Mouse (Mus musculus): ENCODE results near the gene Dnajb5. TPM values are rescaled to one million over a fixed set of nuclear protein-coding genes. Genes with fewer than 3 reads are reported as not detected.

The Dnajb5 gene
- polyA plus RNA-seq, 1 experiment from 2014 or later = 82.4 TPM

DNA sequence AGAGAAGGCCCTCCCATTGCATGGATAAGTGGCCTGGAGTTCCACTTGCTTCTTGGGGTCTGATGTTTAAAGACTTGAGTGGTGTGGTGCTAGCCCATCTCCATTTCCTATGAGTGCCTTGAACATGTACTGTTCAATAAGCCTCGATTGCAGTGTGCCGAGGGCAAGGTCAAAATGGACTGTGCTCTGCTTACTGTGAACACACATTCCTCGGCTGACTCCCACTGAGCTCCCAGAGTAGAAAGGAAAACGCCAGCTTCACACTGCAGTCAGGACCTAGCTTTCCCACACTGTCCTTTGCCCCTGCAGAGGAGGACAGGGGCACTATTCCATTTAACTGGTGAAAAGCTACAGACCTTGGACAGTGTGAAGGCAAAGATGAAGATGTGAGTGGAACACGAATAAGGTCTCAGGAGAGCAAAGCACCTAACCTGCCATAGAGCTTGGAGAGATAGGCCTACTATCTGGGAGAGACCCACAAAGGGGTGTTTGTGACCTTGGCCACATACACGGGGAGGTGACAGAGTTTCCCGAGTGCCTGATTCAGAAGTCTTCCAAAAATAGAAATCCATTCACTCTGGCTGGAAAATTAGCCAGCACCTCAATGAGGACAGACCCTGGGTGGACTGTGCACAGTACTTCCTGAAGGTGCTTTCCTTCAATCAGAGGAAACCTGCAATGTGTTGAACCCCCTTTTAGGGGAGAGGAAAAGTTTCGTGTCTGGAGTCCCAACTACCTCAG is 17.2 kb upstream of the Dnajb5 start:
- no peak overlapping the region for H3K4me2 ChIP-seq (ENCODE audit: low read length)
- H3K9me3 ChIP-seq (ENCODE audit: control insufficient read depth, low read length) = no peaks in the 10 kb centered on the region
- H3K27ac ChIP-seq (ENCODE audit: low read length) = no peak overlapping the region
- H3K9ac ChIP-seq (replicated peaks; ENCODE audit: low read depth, low read length) = no peak overlapping the region
- H3K4me3 ChIP-seq (replicated peaks; ENCODE audit: low read length) = no peak overlapping the region
- no peak for ATAC-seq
- H3K4me1 ChIP-seq (replicated peaks; ENCODE audit: control insufficient read depth, insufficient read depth, low read length) = peaks cover 7% of the 10 kb centered on the region
- no peaks in the 10 kb centered on the region for H3K27me3 ChIP-seq (replicated peaks; ENCODE audit: control insufficient read depth, insufficient read depth, low read length)
- no peaks in the 10 kb centered on the region for H3K36me3 ChIP-seq (ENCODE audit: control insufficient read depth, insufficient read depth)
- WGBS = 72% methylated on average over 8 of the region's 8 CpGs

DNA sequence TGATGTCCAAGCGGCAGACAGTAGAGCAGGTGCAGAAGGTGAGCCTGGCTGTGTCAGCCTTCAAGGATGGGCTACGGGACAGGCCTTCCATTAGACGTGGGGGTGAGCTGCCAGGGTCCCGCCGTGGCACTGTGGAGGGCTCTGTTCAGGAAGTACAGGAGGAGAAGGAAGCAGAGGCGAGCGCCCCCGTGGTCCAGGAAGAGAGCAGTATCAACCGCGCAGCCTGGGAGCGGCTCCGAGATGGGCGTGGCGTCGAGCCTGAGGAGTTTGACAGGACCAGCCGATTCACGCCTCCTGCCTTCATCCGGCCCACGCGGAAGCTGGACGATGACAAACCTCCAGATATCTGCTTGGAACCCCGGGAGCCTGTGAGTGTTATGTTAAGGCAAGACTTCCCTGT is 16.0 kb upstream of the Dnajb5 start:
- H3K4me2 ChIP-seq (ENCODE audit: low read length) = peak overlapping the region; percentile 44
- H3K4me3 ChIP-seq (replicated peaks; ENCODE audit: low read length) = no peak overlapping the region
- H3K36me3 ChIP-seq (ENCODE audit: control insufficient read depth, insufficient read depth) = no peaks in the 10 kb centered on the region
- no peaks in the 10 kb centered on the region for H3K27me3 ChIP-seq (replicated peaks; ENCODE audit: control insufficient read depth, insufficient read depth, low read length)
- peak; percentile 73 for ATAC-seq
- peak overlapping the region; percentile 15; the same call in 1 of the 2 replicates for H3K9ac ChIP-seq (replicated peaks; ENCODE audit: low read depth, low read length)
- H3K27ac ChIP-seq (ENCODE audit: low read length) = no peak overlapping the region
- no peaks in the 10 kb centered on the region for H3K9me3 ChIP-seq (ENCODE audit: control insufficient read depth, low read length)
- H3K4me1 ChIP-seq (replicated peaks; ENCODE audit: control insufficient read depth, insufficient read depth, low read length) = peaks cover 7% of the 10 kb centered on the region
- WGBS = 6% methylated on average over 22 of the region's 22 CpGs

DNA sequence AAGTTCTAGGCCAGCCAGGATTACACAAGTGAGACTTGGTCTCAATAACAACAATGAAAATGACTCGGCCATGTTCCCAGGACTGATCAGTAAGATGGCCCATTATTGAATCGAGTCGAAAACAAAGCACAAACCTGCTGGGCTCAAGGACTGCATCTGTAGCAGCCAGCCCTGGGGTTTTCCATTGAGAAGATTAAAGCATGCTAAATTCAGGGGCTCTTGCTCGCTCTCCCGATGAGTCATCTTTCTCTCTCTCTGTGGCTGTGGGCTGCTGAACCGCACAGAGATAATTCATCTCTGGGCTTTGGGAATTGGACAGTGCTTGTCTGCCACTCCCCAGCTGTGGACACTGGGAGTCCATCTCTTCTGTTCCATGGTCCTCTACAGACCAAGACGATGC is 8.2 kb upstream of the Dnajb5 start:
- Histone ChIP-seq H3K9me3 (ENCODE audit: control insufficient read depth, low read length) (no peaks in the 10 kb centered on the region), H3K27me3 (replicated peaks; ENCODE audit: control insufficient read depth, insufficient read depth, low read length) (no peaks in the 10 kb centered on the region), H3K36me3 (ENCODE audit: control insufficient read depth, insufficient read depth) (no peaks in the 10 kb centered on the region), H3K27ac (ENCODE audit: low read length) (no peak overlapping the region), H3K9ac (replicated peaks; ENCODE audit: low read depth, low read length) (no peak overlapping the region), H3K4me2 (ENCODE audit: low read length) (no peak overlapping the region), H3K4me3 (replicated peaks; ENCODE audit: low read length) (no peak overlapping the region), H3K4me1 (replicated peaks; ENCODE audit: control insufficient read depth, insufficient read depth, low read length) (peaks cover 23% of the 10 kb centered on the region)
- ATAC-seq = no peak
- WGBS = 77% methylated on average over 7 of the region's 7 CpGs

DNA sequence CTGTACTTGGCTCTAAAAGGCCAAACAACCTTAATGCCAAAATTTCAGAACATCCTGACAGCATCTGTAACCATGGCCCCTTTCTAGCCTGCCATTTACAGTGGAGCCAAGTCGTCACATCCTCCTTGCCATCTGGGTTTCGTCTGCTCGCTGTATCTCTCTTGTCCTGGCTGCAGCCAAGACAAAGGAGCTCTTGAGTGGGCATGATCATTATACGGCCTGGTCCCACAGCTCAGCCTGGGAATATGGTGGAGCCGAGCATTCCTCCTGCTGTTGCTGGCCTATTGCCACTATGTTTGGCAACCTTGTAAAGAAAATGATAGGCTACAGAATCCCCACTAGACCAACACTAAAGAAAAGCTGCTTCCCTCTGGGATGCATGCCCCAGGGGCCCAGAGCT is 6.3 kb upstream of the Dnajb5 start:
- H3K4me1 ChIP-seq (replicated peaks; ENCODE audit: control insufficient read depth, insufficient read depth, low read length) = peaks cover 42% of the 10 kb centered on the region
- H3K36me3 ChIP-seq (ENCODE audit: control insufficient read depth, insufficient read depth) = no peaks in the 10 kb centered on the region
- no peaks in the 10 kb centered on the region for H3K27me3 ChIP-seq (replicated peaks; ENCODE audit: control insufficient read depth, insufficient read depth, low read length)
- H3K27ac ChIP-seq (ENCODE audit: low read length) = peak overlapping the region; percentile 16; the same call in 1 of the 2 replicates
- H3K9me3 ChIP-seq (ENCODE audit: control insufficient read depth, low read length) = no peaks in the 10 kb centered on the region
- ATAC-seq = peak; percentile 45
- WGBS = 21% methylated on average over 5 of the region's 5 CpGs
- H3K9ac ChIP-seq (replicated peaks; ENCODE audit: low read depth, low read length) = no peak overlapping the region
- H3K4me2 ChIP-seq (ENCODE audit: low read length) = no peak overlapping the region
- no peak overlapping the region for H3K4me3 ChIP-seq (replicated peaks; ENCODE audit: low read length)

DNA sequence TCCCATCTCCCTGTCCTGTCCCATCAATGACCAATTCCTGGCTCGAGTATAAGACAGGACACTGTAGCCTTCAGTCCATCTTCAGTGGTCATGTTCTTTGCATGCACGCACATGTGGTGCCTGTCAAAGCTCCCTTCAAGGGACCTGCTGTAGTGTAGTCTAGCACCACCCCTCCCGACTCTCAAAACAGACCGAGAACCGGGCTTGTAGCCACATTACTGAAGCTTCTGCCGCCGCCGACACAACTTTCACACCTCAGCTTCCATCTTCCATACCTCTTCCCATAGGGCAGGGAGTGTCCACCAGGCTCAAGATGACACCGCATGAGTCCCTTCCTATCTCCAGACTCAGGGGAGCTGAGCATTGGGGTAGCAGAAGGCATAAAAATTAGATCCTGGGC is 5.4 kb upstream of the Dnajb5 start:
- WGBS = 68% methylated on average over 9 of the region's 9 CpGs
- ATAC-seq = no peak
- Histone ChIP-seq H3K4me2 (ENCODE audit: low read length) (no peak overlapping the region), H3K27me3 (replicated peaks; ENCODE audit: control insufficient read depth, insufficient read depth, low read length) (no peaks in the 10 kb centered on the region), H3K4me3 (replicated peaks; ENCODE audit: low read length) (no peak overlapping the region), H3K36me3 (ENCODE audit: control insufficient read depth, insufficient read depth) (no peaks in the 10 kb centered on the region), H3K9ac (replicated peaks; ENCODE audit: low read depth, low read length) (no peak overlapping the region), H3K4me1 (replicated peaks; ENCODE audit: control insufficient read depth, insufficient read depth, low read length) (peaks cover 50% of the 10 kb centered on the region), H3K9me3 (ENCODE audit: control insufficient read depth, low read length) (no peaks in the 10 kb centered on the region), H3K27ac (ENCODE audit: low read length) (no peak overlapping the region)

DNA sequence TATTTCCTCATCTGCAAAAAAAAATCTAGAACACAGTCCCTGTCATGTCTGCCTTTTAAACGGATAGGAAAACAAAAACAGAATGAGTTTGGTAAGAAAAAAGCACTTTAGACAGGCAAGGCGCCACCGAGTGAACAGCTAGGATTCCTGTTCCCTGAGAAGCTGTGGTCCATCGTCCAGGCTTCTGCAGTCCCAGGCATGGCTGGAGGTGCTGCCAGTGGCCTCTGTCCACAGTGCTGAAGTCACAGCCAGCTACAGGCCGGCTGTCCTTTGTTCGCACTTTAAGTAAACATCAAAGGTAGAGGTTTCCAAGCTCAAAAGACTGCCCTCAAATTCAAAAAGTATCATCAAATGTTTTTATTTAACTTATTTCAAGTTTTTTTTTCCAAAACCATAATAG is 4.6 kb upstream of the Dnajb5 start:
- WGBS = 18% methylated on average over 6 of the region's 6 CpGs
- no peak for ATAC-seq
- Histone ChIP-seq H3K36me3 (ENCODE audit: control insufficient read depth, insufficient read depth) (no peaks in the 10 kb centered on the region), H3K27me3 (replicated peaks; ENCODE audit: control insufficient read depth, insufficient read depth, low read length) (no peaks in the 10 kb centered on the region), H3K9ac (replicated peaks; ENCODE audit: low read depth, low read length) (no peak overlapping the region), H3K4me2 (ENCODE audit: low read length) (no peak overlapping the region), H3K9me3 (ENCODE audit: control insufficient read depth, low read length) (no peaks in the 10 kb centered on the region), H3K27ac (ENCODE audit: low read length) (no peak overlapping the region), H3K4me3 (replicated peaks; ENCODE audit: low read length) (no peak overlapping the region), H3K4me1 (replicated peaks; ENCODE audit: control insufficient read depth, insufficient read depth, low read length) (peaks cover 52% of the 10 kb centered on the region)

DNA sequence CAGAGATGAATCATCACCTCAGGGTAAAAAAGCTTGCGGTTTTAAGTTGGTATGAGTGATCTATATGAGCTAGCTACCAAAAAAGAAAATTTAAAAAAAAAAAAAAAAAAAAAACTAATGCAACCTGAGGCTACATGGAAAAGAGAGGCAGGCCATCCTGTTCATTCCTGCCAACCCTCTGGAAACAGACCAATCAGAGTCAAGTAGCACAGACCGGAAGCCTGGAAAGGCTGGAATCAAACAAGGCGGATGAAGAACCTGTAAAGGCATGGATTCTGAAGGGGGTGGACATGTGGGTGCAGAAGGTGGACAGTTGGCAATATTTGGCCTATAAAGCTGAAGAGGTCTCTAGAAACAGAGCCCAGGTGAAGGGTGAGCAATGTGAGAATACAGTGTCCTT is 4.2 kb upstream of the Dnajb5 start:
- Histone ChIP-seq H3K4me3 (replicated peaks; ENCODE audit: low read length) (no peak overlapping the region), H3K4me2 (ENCODE audit: low read length) (no peak overlapping the region), H3K27me3 (replicated peaks; ENCODE audit: control insufficient read depth, insufficient read depth, low read length) (no peaks in the 10 kb centered on the region), H3K27ac (ENCODE audit: low read length) (no peak overlapping the region), H3K4me1 (replicated peaks; ENCODE audit: control insufficient read depth, insufficient read depth, low read length) (peaks cover 53% of the 10 kb centered on the region), H3K9ac (replicated peaks; ENCODE audit: low read depth, low read length) (no peak overlapping the region), H3K9me3 (ENCODE audit: control insufficient read depth, low read length) (no peaks in the 10 kb centered on the region), H3K36me3 (ENCODE audit: control insufficient read depth, insufficient read depth) (no peaks in the 10 kb centered on the region)
- 84% methylated on average over 3 of the region's 3 CpGs for WGBS
- no peak for ATAC-seq

DNA sequence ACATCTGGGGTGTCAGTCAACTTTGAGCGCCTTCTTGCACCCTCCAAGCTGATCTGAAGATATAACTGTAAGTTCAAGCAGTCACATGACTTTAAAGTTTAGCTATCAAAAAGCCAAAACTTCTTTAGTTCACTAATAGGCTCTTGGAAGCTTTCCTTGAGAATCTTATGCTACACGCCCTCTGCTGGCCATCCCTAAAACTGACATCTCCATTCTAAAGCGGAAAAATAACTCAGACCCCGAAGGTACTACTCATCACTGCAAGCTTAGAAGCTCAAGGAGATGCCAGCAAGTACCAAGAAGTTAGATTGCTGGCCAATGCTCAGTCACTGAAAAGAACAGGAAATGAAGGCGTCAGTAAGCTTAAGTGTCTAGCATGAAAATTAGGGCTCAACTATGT is 3.7 kb upstream of the Dnajb5 start:
- peaks cover 58% of the 10 kb centered on the region for H3K4me1 ChIP-seq (replicated peaks; ENCODE audit: control insufficient read depth, insufficient read depth, low read length)

DNA sequence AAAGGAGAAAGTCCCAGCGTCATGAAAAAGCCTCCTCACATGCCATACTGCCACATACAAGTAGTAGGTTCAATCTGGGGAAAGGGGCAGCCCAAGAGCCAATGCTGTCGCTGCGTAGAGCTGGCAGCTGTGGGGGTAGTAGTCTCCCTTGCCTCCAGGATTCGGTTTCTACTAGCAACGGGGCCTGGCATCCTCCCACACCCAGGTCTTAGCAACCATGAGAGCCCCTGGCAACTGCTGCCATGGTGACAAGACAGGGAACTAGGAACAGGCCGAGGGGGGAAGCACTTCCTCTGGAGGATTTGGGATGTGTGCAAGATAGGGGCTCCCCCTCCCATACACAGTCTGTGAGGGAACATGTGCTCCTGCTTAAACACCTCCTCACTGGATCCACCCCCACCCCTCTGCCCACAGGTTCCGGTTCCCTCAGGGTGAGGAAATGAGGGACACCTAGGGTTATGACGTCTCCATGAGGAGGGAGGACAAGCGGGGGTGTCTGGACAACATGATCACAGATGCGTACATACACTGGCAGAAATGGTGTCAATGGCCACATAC is 2.8 kb upstream of the Dnajb5 start:
- 21% methylated on average over 10 of the region's 10 CpGs for WGBS
- H3K4me1 ChIP-seq (replicated peaks; ENCODE audit: control insufficient read depth, insufficient read depth, low read length) = peaks cover 67% of the 10 kb centered on the region
- H3K36me3 ChIP-seq (ENCODE audit: control insufficient read depth, insufficient read depth) = no peaks in the 10 kb centered on the region
- ATAC-seq = peak; percentile 53
- H3K27me3 ChIP-seq (replicated peaks; ENCODE audit: control insufficient read depth, insufficient read depth, low read length) = no peaks in the 10 kb centered on the region
- H3K4me2 ChIP-seq (ENCODE audit: low read length) = peak overlapping the region; percentile 44
- peak overlapping the region; percentile 91 for H3K27ac ChIP-seq (ENCODE audit: low read length)
- H3K4me3 ChIP-seq (replicated peaks; ENCODE audit: low read length) = no peak overlapping the region
- no peaks in the 10 kb centered on the region for H3K9me3 ChIP-seq (ENCODE audit: control insufficient read depth, low read length)
- H3K9ac ChIP-seq (replicated peaks; ENCODE audit: low read depth, low read length) = no peak overlapping the region; the same call in 1 of the 2 replicates

More for the DNA sequence above, 3.7 kb upstream of the Dnajb5 start:
- Histone ChIP-seq H3K4me2 (ENCODE audit: low read length) (peak overlapping the region; percentile 44), H3K27ac (ENCODE audit: low read length) (peak overlapping the region; percentile 91), H3K9ac (replicated peaks; ENCODE audit: low read depth, low read length) (peak overlapping the region; percentile 30; the same call in 1 of the 2 replicates), H3K36me3 (ENCODE audit: control insufficient read depth, insufficient read depth) (no peaks in the 10 kb centered on the region), H3K27me3 (replicated peaks; ENCODE audit: control insufficient read depth, insufficient read depth, low read length) (no peaks in the 10 kb centered on the region), H3K4me3 (replicated peaks; ENCODE audit: low read length) (no peak overlapping the region), H3K9me3 (ENCODE audit: control insufficient read depth, low read length) (no peaks in the 10 kb centered on the region)
- ATAC-seq = no peak
- 5% methylated on average over 5 of the region's 5 CpGs for WGBS
